Mouse (Mus musculus) midbrain, postnatal 0 days (tissue): ENCODE measurements around the gene Pgap3. TPM values are rescaled to one million over a fixed set of nuclear protein-coding genes. Genes with fewer than 3 reads are reported as not detected.

ENCODE experiments used
- ATAC-seq: fragments of 200-750 bp; cut with Nextera tagmentation; 2 replicates; pipeline ENCODE4 v1.8.0; 2017; ENCODE audit warnings: moderate number of reproducible peaks, mild to moderate bottlenecking, moderate TSS enrichment, moderate library complexity; ENCODE audit not compliant: low FRiP score
- DNase-seq: peaks from one replicate; pipeline ENCODE4 v3.0.0-alpha.2; 2015; ENCODE audit warnings: low spot score
- H3K27ac ChIP-seq: fragments of 300-500 bp; sonication (generic); 2 replicates; pipeline ENCODE4 v1.5.1; 2014; ENCODE audit warnings: low read depth, mild to moderate bottlenecking, low read length, mixed read lengths
- H3K27me3 ChIP-seq: fragments of 300-500 bp; sonication (generic); 2 replicates; pipeline ENCODE4 v1.6.1; 2014; ENCODE audit warnings: low read length, control low read depth, mixed read lengths; ENCODE audit not compliant: insufficient read depth
- H3K36me3 ChIP-seq: fragments of 300-500 bp; sonication (generic); 2 replicates; pipeline ENCODE4 v1.6.1; 2014; ENCODE audit warnings: low read length, control low read depth, mixed read lengths; ENCODE audit not compliant: insufficient read depth
- H3K4me1 ChIP-seq: fragments of 300-500 bp; sonication (generic); 2 replicates; pipeline ENCODE4 v1.6.1; 2014; ENCODE audit warnings: mild to moderate bottlenecking, control low read depth, antibody characterized with exemption, low read length, mixed read lengths; ENCODE audit not compliant: insufficient read depth
- H3K4me2 ChIP-seq: fragments of 300-500 bp; sonication (generic); 2 replicates; pipeline ENCODE4 v1.6.1; 2014; ENCODE audit warnings: low read depth, mild to moderate bottlenecking, low read length, mixed read lengths; ENCODE audit not compliant: poor library complexity, severe bottlenecking
- H3K4me3 ChIP-seq: fragments of 300-500 bp; sonication (generic); 2 replicates; pipeline ENCODE4 v1.5.1; 2014; ENCODE audit warnings: low read depth, mild to moderate bottlenecking, low read length, moderate library complexity
- H3K9ac ChIP-seq: fragments of 300-500 bp; sonication (generic); replicated peaks from 2 replicates; pipeline ENCODE4 v1.6.1; 2014; ENCODE audit warnings: mild to moderate bottlenecking, low read length, moderate library complexity, mixed read lengths; ENCODE audit not compliant: poor library complexity, severe bottlenecking
- H3K9me3 ChIP-seq: fragments of 300-500 bp; sonication (generic); 2 replicates; pipeline ENCODE4 v1.6.1; 2016; ENCODE audit warnings: low read length, control low read depth
- CTCF ChIP-seq: IDR thresholded peaks from 2 replicates; pipeline ENCODE4 v1.5.1; 2016; ENCODE audit warnings: antibody characterized with exemption, mild to moderate bottlenecking
- WGBS: fragments of 180-500 bp; shearing (Covaris S2); extraction: QIAGEN DNeasy Blood & Tissue Kit; methylation state at CpG from one replicate; pipeline ENCODE4 v1.1.7; 2014; 5-methylcytosine and 5-hydroxymethylcytosine counted together
- polyA plus RNA-seq: library from polyadenylated mRNA; unstranded; fragments of >200 nt; fragmentation: Nextera tagmentation; extraction: Ambion mirVana; gene quantifications from 2 replicates; pipeline ENCODE4 v1.2.1, GENCODE M21; 2015
- total RNA-seq: library from RNA; depleted of rRNA; stranded (reverse); fragments of >200 nt; gene quantifications from 2 replicates; pipeline ENCODE4 v1.2.3, GENCODE M21; 2014; rRNA removed

Pgap3 gene
- total RNA-seq = 10.1 and 10.9 TPM in 2 replicates
- polyA plus RNA-seq = 7.0 and 7.7 TPM in 2 replicates

- no peak; the same call in 1 of the 2 replicates for TF ChIP-seq CTCF
- WGBS = under 1% methylated on average over 40 of the region's 40 CpGs
- ATAC-seq (peak; percentile 92), DNase-seq (peak; percentile 95)
- Histone ChIP-seq H3K4me1 (peaks cover 10% of the 10 kb centered on the region; the same call in 1 of the 2 replicates), H3K27me3 (no peaks in the 10 kb centered on the region), H3K4me3 (peak within 1 kb of the TSS; percentile 62), H3K4me2 (peak within 1 kb of the TSS; percentile 62), H3K36me3 (no peaks in the 10 kb centered on the region), H3K27ac (peak within 1 kb of the TSS; percentile 92), H3K9ac (peak within 1 kb of the TSS; percentile 74), H3K9me3 (no peaks in the 10 kb centered on the region)
Observed at GRCm38 (mm10) chr11:98400161-98400726, at the start of gene Pgap3. TSS of gene Pgap3 (minus strand) at chr11:98400490.

GRCm38 (mm10) chr11:98449419-98449818, 49.1 kb upstream of the Pgap3 start:
- Histone ChIP-seq H3K27me3 (peaks cover 7% of the 10 kb centered on the region; the same call in 1 of the 2 replicates), H3K4me1 (no peaks in the 10 kb centered on the region), H3K9ac (no peak overlapping the region), H3K4me3 (no peak overlapping the region), H3K4me2 (no peak overlapping the region), H3K27ac (no peak overlapping the region), H3K9me3 (no peaks in the 10 kb centered on the region), H3K36me3 (no peaks in the 10 kb centered on the region)
- no peak for ATAC-seq
- DNase-seq = no peak
- 87% methylated on average over 3 of the region's 3 CpGs for WGBS
- no peak for TF ChIP-seq CTCF

GRCm38 (mm10) chr11:98448191-98448790, 48.0 kb upstream of the Pgap3 start:
- TF ChIP-seq CTCF = no peak
- no peak overlapping the region for H3K27ac ChIP-seq
- H3K9ac ChIP-seq = no peak overlapping the region
- WGBS = 49% methylated on average over 12 of the region's 13 CpGs
- no peaks in the 10 kb centered on the region for H3K36me3 ChIP-seq
- H3K4me1 ChIP-seq = no peaks in the 10 kb centered on the region
- ATAC-seq (no peak), DNase-seq (no peak)
- no peak overlapping the region for H3K4me2 ChIP-seq
- no peaks in the 10 kb centered on the region for H3K9me3 ChIP-seq
- no peak overlapping the region for H3K4me3 ChIP-seq
- peaks cover 7% of the 10 kb centered on the region; the same call in 1 of the 2 replicates for H3K27me3 ChIP-seq

GRCm38 (mm10) chr11:98447475-98447834, 47.2 kb upstream of the Pgap3 start:
- DNase-seq (no peak), ATAC-seq (no peak)
- no peak for TF ChIP-seq CTCF
- no peak overlapping the region for H3K27ac ChIP-seq
- peaks cover 7% of the 10 kb centered on the region; the same call in 1 of the 2 replicates for H3K27me3 ChIP-seq
- WGBS = 18% methylated on average over 7 of the region's 7 CpGs
- no peak overlapping the region for H3K9ac ChIP-seq
- H3K36me3 ChIP-seq = no peaks in the 10 kb centered on the region
- peak overlapping the region; percentile 1; the same call in 1 of the 2 replicates for H3K4me3 ChIP-seq
- H3K4me1 ChIP-seq = no peaks in the 10 kb centered on the region
- no peaks in the 10 kb centered on the region for H3K9me3 ChIP-seq
- H3K4me2 ChIP-seq = 0 out of 2 replicates have a peak overlapping the region, but pooled peaks have one; percentile 16

- WGBS = 4% methylated on average over 33 of the region's 33 CpGs
- no peaks in the 10 kb centered on the region for H3K4me1 ChIP-seq
- H3K9me3 ChIP-seq = no peaks in the 10 kb centered on the region
- H3K9ac ChIP-seq = no peak overlapping the region
- H3K4me3 ChIP-seq = peak overlapping the region; percentile 1; the same call in 1 of the 2 replicates
- no peak for DNase-seq
- H3K27ac ChIP-seq = no peak overlapping the region
- no peak for ATAC-seq
- no peak for TF ChIP-seq CTCF
- peaks cover 7% of the 10 kb centered on the region; the same call in 1 of the 2 replicates for H3K27me3 ChIP-seq
- H3K36me3 ChIP-seq = no peaks in the 10 kb centered on the region
- peak overlapping the region; percentile 16 for H3K4me2 ChIP-seq
Observed at GRCm38 (mm10) chr11:98446562-98447474, 46.5 kb upstream of the Pgap3 start.
